Mouse (Mus musculus) effector memory CD4-positive, alpha-beta T cell, adult 7 months (primary cell): ENCODE results near the gene Wdr73. TPM values are rescaled to one million over a fixed set of nuclear protein-coding genes. Genes with fewer than 3 reads are reported as not detected.

ENCODE experiments used
- polyA plus RNA-seq: library from polyadenylated mRNA; unstranded; fragments of 100-300 nt; shearing (Covaris generic); gene quantifications from one replicate; pipeline ENCODE4 v1.2.1, GENCODE M21; 2017

Wdr73 gene
- 19.2 TPM for polyA plus RNA-seq

DNA sequence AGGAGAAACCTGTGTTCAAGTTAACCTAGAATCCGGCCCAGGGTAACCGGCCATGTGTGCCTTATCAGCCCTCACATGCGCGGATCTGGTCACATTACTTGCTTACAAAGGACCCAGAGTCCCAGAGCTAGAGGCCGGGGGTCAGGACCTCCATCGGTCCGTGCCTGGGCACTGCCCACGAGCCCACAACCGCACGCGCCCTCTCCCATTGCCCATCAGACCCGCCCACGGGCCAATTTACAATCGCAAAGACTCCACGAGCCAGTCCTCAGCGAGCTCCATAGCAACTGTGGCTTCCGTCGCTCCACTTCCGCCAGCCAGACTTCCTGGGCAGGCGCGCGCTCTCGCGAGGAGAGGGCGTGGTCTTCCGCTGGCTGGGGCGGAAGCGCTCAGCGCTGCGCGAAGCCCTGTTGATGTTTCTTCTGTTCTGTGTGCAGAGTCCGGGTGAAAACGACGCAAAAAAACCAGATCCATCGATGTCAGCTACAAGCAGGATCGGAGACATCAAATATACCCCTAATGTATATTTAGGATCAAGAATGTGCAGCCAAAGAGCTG is at the start of gene Wdr73:
Gene Wdr73, minus strand, starts transcription at position 326 of the 558 bp plus-strand sequence.

DNA sequence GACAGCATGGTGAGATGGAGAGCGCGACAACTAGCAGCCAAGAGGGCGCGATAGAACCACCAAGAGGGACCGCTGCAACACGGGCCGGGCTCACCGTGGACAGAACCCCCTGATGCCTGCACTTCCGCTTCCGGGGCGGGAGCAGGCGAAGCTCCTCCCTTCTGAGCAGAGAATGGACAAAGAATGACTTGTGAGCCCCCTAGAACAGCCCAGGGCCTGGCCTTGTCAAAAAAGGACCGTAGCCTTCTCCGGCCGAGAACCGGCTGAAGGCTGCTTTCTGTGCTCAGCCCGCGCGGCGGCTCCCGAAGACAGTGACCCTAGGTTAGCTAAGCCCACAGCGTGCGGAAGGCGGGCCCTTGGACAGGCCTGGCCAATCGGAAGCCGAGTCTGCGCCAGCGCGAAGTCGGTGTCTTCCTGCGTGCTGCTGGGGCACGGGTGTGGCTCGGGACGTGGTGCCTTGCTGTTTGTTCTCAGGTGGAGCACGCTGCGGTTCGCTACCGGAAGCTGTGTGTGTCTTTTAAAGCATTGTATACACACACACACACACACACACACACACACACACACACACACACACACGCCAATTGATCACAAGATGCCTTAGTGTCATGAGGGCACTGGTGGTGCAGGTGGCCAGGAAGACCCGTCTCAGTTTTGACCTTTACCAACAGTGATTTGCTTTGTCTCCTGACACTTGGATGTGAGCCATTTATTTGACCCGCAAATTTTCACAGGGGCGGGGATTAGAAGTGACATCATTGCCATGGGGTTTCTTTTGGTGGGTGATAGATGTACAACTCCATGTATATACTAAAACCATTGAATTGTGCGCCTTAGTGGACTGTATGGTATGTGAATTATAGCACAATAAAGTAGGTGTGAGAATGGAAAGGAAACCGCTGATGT is 46.6 kb upstream of the Wdr73 start, which contains the start of gene Sec11a:
Gene Sec11a, minus strand, starts transcription at position 336 of the 906 bp plus-strand sequence.

GRCm38 (mm10) chr7:80904921-80905515 is 3.9 kb upstream of the Wdr73 start, which contains the start of gene Nmb:
TSS of gene Nmb (minus strand) at chr7:80905076.

DNA sequence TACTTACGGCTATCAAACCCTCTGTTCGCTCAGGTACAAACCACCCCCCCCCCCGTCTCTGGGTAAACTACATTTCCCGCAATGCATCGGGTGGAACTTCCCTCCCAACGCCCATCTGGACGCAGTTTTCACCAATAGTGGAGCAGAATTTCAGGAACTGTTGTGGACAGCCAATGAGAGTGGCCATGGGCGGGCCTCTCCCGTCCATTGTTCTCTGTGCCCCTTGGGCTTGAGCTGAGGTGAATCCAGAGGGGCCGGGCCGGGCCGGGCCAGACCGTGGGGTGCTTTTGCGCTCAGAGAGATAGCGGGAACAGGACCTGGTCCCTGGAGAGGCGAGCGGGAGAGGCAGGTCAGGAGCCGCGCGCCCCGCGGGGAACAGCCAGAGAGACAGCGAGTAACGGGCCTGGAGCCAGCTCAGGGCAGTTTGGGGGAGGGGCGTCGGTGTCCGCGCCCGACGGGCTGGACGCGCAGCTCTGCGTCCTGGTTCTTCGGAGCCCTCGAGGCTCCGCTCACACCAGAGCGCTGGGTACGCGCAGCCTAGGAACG is 40.3 kb downstream of the Wdr73 start, which contains the start of gene Zscan2:
Gene Zscan2, plus strand, starts transcription at position 192 of the 546 bp plus-strand sequence.

Other genes with a start within 250 kb of the Wdr73 start
- 33.4 TPM for gene Crtc3, start 212.4 kb downstream of the Wdr73 start, polyA plus RNA-seq
- 302 TPM for gene Iqgap1, start 75.3 kb downstream of the Wdr73 start, polyA plus RNA-seq
- 7.3 TPM for gene Zscan2, start 40.3 kb downstream of the Wdr73 start, polyA plus RNA-seq
- 32.4 TPM for gene Nmb, start 3.8 kb upstream of the Wdr73 start, polyA plus RNA-seq
- 286 TPM for gene Sec11a, start 46.5 kb upstream of the Wdr73 start, polyA plus RNA-seq
- gene Zfp592, start 92.4 kb upstream of the Wdr73 start, polyA plus RNA-seq = 77.6 TPM
- 0.17 TPM for gene Alpk3, start 156.3 kb upstream of the Wdr73 start, polyA plus RNA-seq
- gene Slc28a1, start 213.5 kb upstream of the Wdr73 start, polyA plus RNA-seq = 0.13 TPM